Mouse (Mus musculus) thymus, adult 2 months (tissue): Measurements from ENCODE around the gene Fcamr. TPM values are rescaled to one million over a fixed set of nuclear protein-coding genes. Genes with fewer than 3 reads are reported as not detected.
A peak's percentile ranks its signal among the peaks of the same experiment; 100 is the strongest.

Experiments used
- DNase-seq: peaks from one replicate; pipeline ENCODE4 v3.0.0; 2021
- H3K27ac ChIP-seq: fragments of 200-500 bp; 2 replicates; pipeline ENCODE4 v1.5.1; 2012; ENCODE audit warnings: low read length, control low read depth; ENCODE audit not compliant: control insufficient read depth, insufficient read depth
- H3K27me3 ChIP-seq: fragments of 200-500 bp; 2 replicates; pipeline ENCODE4 v1.6.1; 2012; ENCODE audit warnings: mild to moderate bottlenecking, low read length, moderate library complexity, mixed read lengths; ENCODE audit not compliant: control insufficient read depth, insufficient read depth
- H3K36me3 ChIP-seq: fragments of 200-500 bp; 2 replicates; pipeline ENCODE4 v1.6.1; 2012; ENCODE audit warnings: mild to moderate bottlenecking, low read length, moderate library complexity; ENCODE audit not compliant: control insufficient read depth, insufficient read depth
- H3K4me1 ChIP-seq: fragments of 200-500 bp; replicated peaks from 2 replicates; pipeline ENCODE4 v1.6.1; 2012; ENCODE audit warnings: low read length; ENCODE audit not compliant: control insufficient read depth, insufficient read depth
- H3K4me3 ChIP-seq: fragments of 200-500 bp; 2 replicates; pipeline ENCODE4 v1.5.1; 2012; ENCODE audit warnings: mild to moderate bottlenecking, low read length, control low read depth, moderate library complexity; ENCODE audit not compliant: control insufficient read depth, insufficient read depth
- CTCF ChIP-seq: fragments of 200-500 bp; IDR thresholded peaks from 2 replicates; pipeline ENCODE4 v1.5.1; 2012; ENCODE audit warnings: mild to moderate bottlenecking, control low read depth, low read length, moderate library complexity, borderline replicate concordance; ENCODE audit not compliant: control insufficient read depth, poor library complexity, insufficient read depth; ENCODE audit errors: extremely low read depth
- POLR2A ChIP-seq: fragments of 200-500 bp; IDR thresholded peaks from 2 replicates; pipeline ENCODE4 v1.6.1; 2012; ENCODE audit warnings: mild to moderate bottlenecking, low read length, control low read depth, moderate library complexity; ENCODE audit not compliant: control insufficient read depth, poor library complexity, insufficient read depth; ENCODE audit errors: extremely low read depth
- WGBS: fragments of 180-500 bp; shearing (Covaris S2); methylation state at CpG from one replicate; pipeline ENCODE4 v1.1.7; 2018; 5-methylcytosine and 5-hydroxymethylcytosine counted together
- polyA plus RNA-seq: library from polyadenylated mRNA; depleted of rRNA; stranded (reverse); fragments of >200 nt; gene quantifications from 2 replicates; pipeline ENCODE4 v1.2.3, GENCODE M21; 2012

Gene Fcamr
- polyA plus RNA-seq, 1 experiment = 0.28 TPM

- no peaks in the 10 kb centered on the region for H3K36me3 ChIP-seq
- 0 out of 2 replicates have a peak, but pooled peaks cover 2% of the 10 kb centered on the region for H3K4me1 ChIP-seq
- no peak overlapping the region for H3K4me3 ChIP-seq
- no peaks in the 10 kb centered on the region for H3K27me3 ChIP-seq
- no peak for TF ChIP-seq CTCF
- no peak for TF ChIP-seq POLR2A
- 89% methylated on average over 4 of the region's 4 CpGs for WGBS
- DNase-seq = no peak
- no peak overlapping the region for H3K27ac ChIP-seq
Observed at GRCm38 (mm10) chr1:130828656-130829055, 28.0 kb downstream of the Fcamr start.

- Histone ChIP-seq H3K4me1 (0 out of 2 replicates have a peak, but pooled peaks cover 2% of the 10 kb centered on the region), H3K36me3 (no peaks in the 10 kb centered on the region), H3K4me3 (no peak overlapping the region), H3K27me3 (no peaks in the 10 kb centered on the region), H3K27ac (no peak overlapping the region)
- WGBS = 87% methylated on average over 8 of the region's 8 CpGs
- DNase-seq = no peak
- no peak for TF ChIP-seq CTCF
- no peak for TF ChIP-seq POLR2A
Observed at GRCm38 (mm10) chr1:130829906-130830830, 29.5 kb downstream of the Fcamr start.

GRCm38 (mm10) chr1:130832230-130833149, 31.8 kb downstream of the Fcamr start:
- TF ChIP-seq CTCF = no peak
- no peak for TF ChIP-seq POLR2A
- H3K4me3 ChIP-seq = no peak overlapping the region
- H3K36me3 ChIP-seq = no peaks in the 10 kb centered on the region
- 85% methylated on average over 5 of the region's 5 CpGs for WGBS
- no peaks in the 10 kb centered on the region for H3K4me1 ChIP-seq
- no peak for DNase-seq
- H3K27ac ChIP-seq = no peak overlapping the region
- no peaks in the 10 kb centered on the region for H3K27me3 ChIP-seq

GRCm38 (mm10) chr1:130835161-130835936, 34.6 kb downstream of the Fcamr start:
- 94% methylated on average over 6 of the region's 6 CpGs for WGBS
- H3K4me3 ChIP-seq = no peak overlapping the region
- TF ChIP-seq CTCF = no peak
- no peak for TF ChIP-seq POLR2A
- H3K4me1 ChIP-seq = no peaks in the 10 kb centered on the region
- no peak for DNase-seq
- no peaks in the 10 kb centered on the region for H3K27me3 ChIP-seq
- no peaks in the 10 kb centered on the region for H3K36me3 ChIP-seq
- no peak overlapping the region for H3K27ac ChIP-seq

GRCm38 (mm10) chr1:130838288-130838687, 37.6 kb downstream of the Fcamr start:
- H3K27ac ChIP-seq = no peak overlapping the region
- TF ChIP-seq POLR2A = no peak
- TF ChIP-seq CTCF = no peak
- 4% methylated on average over 6 of the region's 6 CpGs for WGBS
- H3K4me3 ChIP-seq = no peak overlapping the region
- H3K4me1 ChIP-seq = no peaks in the 10 kb centered on the region
- peak; percentile 66 for DNase-seq
- H3K27me3 ChIP-seq = no peaks in the 10 kb centered on the region
- no peaks in the 10 kb centered on the region for H3K36me3 ChIP-seq

- no peak for DNase-seq
- no peaks in the 10 kb centered on the region for H3K27me3 ChIP-seq
- H3K36me3 ChIP-seq = no peaks in the 10 kb centered on the region
- no peak overlapping the region for H3K27ac ChIP-seq
- TF ChIP-seq CTCF = no peak
- TF ChIP-seq POLR2A = no peak
- H3K4me3 ChIP-seq = no peak overlapping the region
- WGBS = 87% methylated on average over 8 of the region's 8 CpGs
- no peaks in the 10 kb centered on the region for H3K4me1 ChIP-seq
Observed at GRCm38 (mm10) chr1:130840599-130841379, 40.1 kb downstream of the Fcamr start.
